8 mouse cellular contexts compared by ENCODE assay signal in the genomic region with DNA sequence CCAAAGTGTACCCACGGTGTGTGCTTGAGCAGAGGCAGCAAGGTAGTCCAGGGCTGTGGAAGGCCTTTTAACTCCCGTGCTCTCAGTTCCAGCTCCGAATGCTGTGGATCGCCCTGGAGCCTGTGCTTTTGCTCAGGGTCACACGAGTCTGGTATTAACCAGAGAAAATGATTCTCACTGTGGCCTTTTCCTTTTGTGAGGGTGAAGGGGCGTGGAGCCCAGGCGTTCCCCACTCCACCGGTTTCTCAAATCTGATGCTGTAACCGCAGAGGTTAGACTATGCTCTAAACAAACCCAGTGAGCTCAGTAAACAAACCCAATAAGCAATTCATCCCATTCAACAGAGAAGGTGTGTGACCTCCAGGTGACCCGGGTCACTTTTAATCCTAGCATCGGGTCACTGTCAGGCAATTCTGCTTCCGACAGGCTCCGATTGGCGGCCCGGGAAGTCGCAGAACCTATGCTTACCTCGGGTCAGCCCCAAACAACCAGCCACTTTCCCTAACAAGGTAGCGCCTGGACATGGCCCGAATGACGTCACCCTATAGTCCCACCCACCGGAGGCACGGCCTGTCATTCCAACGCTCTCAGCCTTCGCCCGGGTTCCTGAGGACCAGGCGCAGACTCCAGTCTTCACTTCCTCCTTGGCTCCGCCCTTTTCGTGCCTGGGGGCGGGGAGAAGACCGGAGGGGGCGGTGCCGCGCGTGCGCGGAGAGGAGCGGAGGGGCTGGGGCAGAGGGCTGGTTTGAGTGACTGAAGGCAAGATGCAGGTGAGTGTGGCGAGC. TPM values are rescaled to one million over a fixed set of nuclear protein-coding genes. Genes with fewer than 3 reads are reported as not detected.
DNase-seq lines count a peak whose midpoint lies in the region; ATAC-seq and TF ChIP-seq lines count a peak whose summit lies in the region.

No protein-coding gene starts in this region.

- TF ChIP-seq CTCF in liver, embryonic 14.5 days (IDR thresholded peaks at IDR 0.05; ENCODE audit: low read depth) = 0 out of 2 replicates have a peak, but pooled peaks have one; percentile 2
- TF ChIP-seq CTCF in stomach, postnatal 0 days (IDR thresholded peaks at IDR 0.05; ENCODE audit: low read depth) = 0 out of 2 replicates have a peak, but pooled peaks have one; percentile 1

- H3K4me2 ChIP-seq in heart, embryonic 15.5 days = peak overlapping the region; percentile 80
- peak overlapping the region; percentile 75 for H3K4me2 ChIP-seq in liver, embryonic 14.5 days (ENCODE audit: low read depth)
- H3K4me2 ChIP-seq in neural tube, embryonic 11.5 days (ENCODE audit: low read depth) = peak overlapping the region; percentile 71
- H3K4me2 ChIP-seq in stomach, postnatal 0 days (replicated peaks; ENCODE audit: low read depth) = peak overlapping the region; percentile 76

- H3K27me3 ChIP-seq in forebrain, embryonic 10.5 days (ENCODE audit: poor library complexity, severe bottlenecking) = no peaks in the 10 kb centered on the region
- no peaks in the 10 kb centered on the region for H3K27me3 ChIP-seq in heart, embryonic 15.5 days
- no peaks in the 10 kb centered on the region for H3K27me3 ChIP-seq in liver, embryonic 14.5 days (ENCODE audit: control insufficient read depth, insufficient read depth, low read length)
- H3K27me3 ChIP-seq in neural tube, embryonic 11.5 days (ENCODE audit: control insufficient read depth, insufficient read depth, low read length) = no peaks in the 10 kb centered on the region
- H3K27me3 ChIP-seq in stomach, postnatal 0 days (ENCODE audit: control insufficient read depth, insufficient read depth, low read length) = no peaks in the 10 kb centered on the region

- no peaks in the 10 kb centered on the region for H3K9me3 ChIP-seq in forebrain, embryonic 10.5 days
- H3K9me3 ChIP-seq in heart, embryonic 15.5 days (replicated peaks) = no peaks in the 10 kb centered on the region
- H3K9me3 ChIP-seq in liver, embryonic 14.5 days (ENCODE audit: control insufficient read depth, low read length) = no peaks in the 10 kb centered on the region
- H3K9me3 ChIP-seq in neural tube, embryonic 11.5 days (ENCODE audit: control insufficient read depth, low read length) = no peaks in the 10 kb centered on the region
- H3K9me3 ChIP-seq in stomach, postnatal 0 days (ENCODE audit: control insufficient read depth, low read length) = no peaks in the 10 kb centered on the region

- ATAC-seq in heart, embryonic 15.5 days (replicated peaks; ENCODE audit: insufficient number of reproducible peaks, insufficient read depth, low FRiP score, low read depth) = peak; percentile 98
- ATAC-seq in liver, embryonic 14.5 days (ENCODE audit: insufficient read depth) = peak; percentile 98
- peak; percentile 97 for ATAC-seq in neural tube, embryonic 11.5 days (ENCODE audit: insufficient read depth, low FRiP score, low TSS enrichment)
- ATAC-seq in stomach, postnatal 0 days (ENCODE audit: low FRiP score, low TSS enrichment) = peak; percentile 99

- peak; percentile 94 to 98 for DNase-seq in CD8-positive naive resting alpha-beta T cell, adult 2 months (ENCODE audit: low read depth in 2 of 2, low spot score in 2 of 2)
- DNase-seq in c-Kit-positive CD71-negative TER-119-negative erythroid progenitor cells, embryonic 14.5 days (ENCODE audit: low read depth) = peak; percentile 94
- DNase-seq in forebrain, embryonic 10.5 days (ENCODE audit: extremely low spot score, low spot score) = peak; percentile 98
- DNase-seq in kidney, postnatal 25 days = peak; percentile 98 to 99
- peak; percentile 86 to 91 (median 87) for DNase-seq in liver, embryonic 14.5 days (ENCODE audit: low read depth in 3 of 3, low spot score in 3 of 3)
- peak; percentile 98 for DNase-seq in neural tube, embryonic 11.5 days (ENCODE audit: low spot score)
- DNase-seq in stomach, postnatal 0 days (ENCODE audit: low spot score) = peak; percentile 96

- H3K36me3 ChIP-seq in forebrain, embryonic 10.5 days (replicated peaks) = peaks cover 18% of the 10 kb centered on the region
- H3K36me3 ChIP-seq in heart, embryonic 15.5 days = peaks cover 14% of the 10 kb centered on the region; the same call in 1 of the 2 replicates
- H3K36me3 ChIP-seq in liver, embryonic 14.5 days (replicated peaks; ENCODE audit: control insufficient read depth, insufficient read depth, low read depth) = no peaks in the 10 kb centered on the region
- H3K36me3 ChIP-seq in neural tube, embryonic 11.5 days (ENCODE audit: control insufficient read depth, insufficient read depth, low read length) = no peaks in the 10 kb centered on the region; the same call in none of the 2 replicates
- H3K36me3 ChIP-seq in stomach, postnatal 0 days (ENCODE audit: control insufficient read depth, insufficient read depth, low read length) = peaks cover 3% of the 10 kb centered on the region; the same call in 1 of the 2 replicates

- 5% methylated on average over 38 of the region's 38 CpGs for WGBS in forebrain, embryonic 10.5 days
- 4% methylated on average over 38 of the region's 38 CpGs for WGBS in heart, embryonic 15.5 days
- 4% methylated on average over 38 of the region's 38 CpGs for WGBS in liver, embryonic 14.5 days (ENCODE audit: insufficient replicate concordance)
- 7% methylated on average over 38 of the region's 38 CpGs for WGBS in neural tube, embryonic 11.5 days
- WGBS in stomach, postnatal 0 days = 2% methylated on average over 38 of the region's 38 CpGs

- H3K9ac ChIP-seq in heart, embryonic 15.5 days = peak overlapping the region; percentile 68
- H3K9ac ChIP-seq in liver, embryonic 14.5 days (replicated peaks) = peak overlapping the region; percentile 63
- peak overlapping the region; percentile 81 for H3K9ac ChIP-seq in neural tube, embryonic 11.5 days (ENCODE audit: low read length)
- peak overlapping the region; percentile 85 for H3K9ac ChIP-seq in stomach, postnatal 0 days (ENCODE audit: low read length)

- TF ChIP-seq EP300 in liver, embryonic 14.5 days (IDR thresholded peaks at IDR 0.05; ENCODE audit: low read depth) = no peak
- no peak for TF ChIP-seq EP300 in stomach, postnatal 0 days (optimal IDR thresholded peaks at IDR 0.05)

- H3K4me3 ChIP-seq in forebrain, embryonic 10.5 days = peak overlapping the region; percentile 85
- H3K4me3 ChIP-seq in heart, embryonic 15.5 days = peak overlapping the region; percentile 68
- H3K4me3 ChIP-seq in liver, embryonic 14.5 days (ENCODE audit: insufficient read depth in 1 of 2, low read depth in 2 of 2, low read length in 2 of 2) = peak overlapping the region; percentile 68 to 77
- H3K4me3 ChIP-seq in neural tube, embryonic 11.5 days (ENCODE audit: low read depth, low read length) = peak overlapping the region; percentile 81
- H3K4me3 ChIP-seq in stomach, postnatal 0 days (ENCODE audit: low read depth, low read length) = peak overlapping the region; percentile 82

- H3K4me1 ChIP-seq in forebrain, embryonic 10.5 days = peaks cover 19% of the 10 kb centered on the region
- H3K4me1 ChIP-seq in heart, embryonic 15.5 days (replicated peaks) = peaks cover 22% of the 10 kb centered on the region
- peaks cover 0 to 9% of the 10 kb centered on the region in 2 experiments; a peak in 2 of 4 replicates for H3K4me1 ChIP-seq in liver, embryonic 14.5 days (replicated peaks; ENCODE audit: control insufficient read depth in 2 of 2, insufficient read depth in 2 of 2, low read length in 1 of 2)
- H3K4me1 ChIP-seq in neural tube, embryonic 11.5 days (ENCODE audit: control insufficient read depth, insufficient read depth, low read length) = peaks cover 5% of the 10 kb centered on the region; the same call in 1 of the 2 replicates
- H3K4me1 ChIP-seq in stomach, postnatal 0 days (replicated peaks; ENCODE audit: control insufficient read depth, insufficient read depth) = no peaks in the 10 kb centered on the region; the same call in 1 of the 2 replicates

- H3K27ac ChIP-seq in forebrain, embryonic 10.5 days = peak overlapping the region; percentile 92
- H3K27ac ChIP-seq in heart, embryonic 15.5 days = peak overlapping the region; percentile 89
- H3K27ac ChIP-seq in liver, embryonic 14.5 days = no peak overlapping the region
- H3K27ac ChIP-seq in neural tube, embryonic 11.5 days (ENCODE audit: low read depth, low read length) = peak overlapping the region; percentile 67; the same call in 1 of the 2 replicates
- H3K27ac ChIP-seq in stomach, postnatal 0 days (replicated peaks) = peak overlapping the region; percentile 86

RNA-seq across cellular contexts. Expression of a gene that starts 1.9 kb away (rescaled TPM):
- polyA plus RNA-seq in forebrain, embryonic 10.5 days (2016; fragmentation: Nextera tagmentation; extraction: Ambion mirVana) = 161 TPM in 2 replicates
- 129 and 149 TPM in 2 replicates for polyA plus RNA-seq in heart, embryonic 15.5 days (2015; fragmentation: Nextera tagmentation; extraction: Ambion mirVana)
- polyA plus RNA-seq in liver, embryonic 14.5 days (2012; rRNA removed) = 11.6 and 24.1 TPM in 2 replicates
- 30.6 and 36.3 TPM in 2 replicates for polyA plus RNA-seq in liver, embryonic 14.5 days (2014; fragmentation: Nextera tagmentation; extraction: Ambion mirVana)
- polyA plus RNA-seq in neural tube, embryonic 11.5 days (2014; fragmentation: Nextera tagmentation; extraction: Ambion mirVana) = 147 and 159 TPM in 2 replicates
- polyA plus RNA-seq in stomach, postnatal 0 days (2015; fragmentation: Nextera tagmentation; extraction: Ambion mirVana) = 151 and 155 TPM in 2 replicates

RNA-seq across cellular contexts. Expression of a gene that starts 48.3 kb away (rescaled TPM):
- polyA plus RNA-seq in forebrain, embryonic 10.5 days (2016; fragmentation: Nextera tagmentation; extraction: Ambion mirVana) = not detected in 2 replicates
- not detected in 2 replicates for polyA plus RNA-seq in heart, embryonic 15.5 days (2015; fragmentation: Nextera tagmentation; extraction: Ambion mirVana)
- polyA plus RNA-seq in liver, embryonic 14.5 days (2012; rRNA removed) = not detected in 2 replicates
- not detected in 2 replicates for polyA plus RNA-seq in liver, embryonic 14.5 days (2014; fragmentation: Nextera tagmentation; extraction: Ambion mirVana)
- 2.7 and 3.4 TPM in 2 replicates for polyA plus RNA-seq in neural tube, embryonic 11.5 days (2014; fragmentation: Nextera tagmentation; extraction: Ambion mirVana)
- not detected in 2 replicates for polyA plus RNA-seq in stomach, postnatal 0 days (2015; fragmentation: Nextera tagmentation; extraction: Ambion mirVana)
